Mouse (Mus musculus) C2C12 (cell line): ENCODE data around the gene Sgk2. TPM values are rescaled to one million over a fixed set of nuclear protein-coding genes. Genes with fewer than 3 reads are reported as not detected.

Experiments used
- H3K27me3 ChIP-seq: one replicate; pipeline ENCODE4 v1.6.1; 2011; ENCODE audit not compliant: control insufficient read depth, insufficient read depth, insufficient read length
- H3K36me3 ChIP-seq: one replicate; pipeline ENCODE4 v1.6.1; 2011; ENCODE audit not compliant: control insufficient read depth, insufficient read depth
- H3K4me3 ChIP-seq: one replicate; pipeline ENCODE4 v1.5.1; 2011; ENCODE audit warnings: mild to moderate bottlenecking, control low read depth; ENCODE audit not compliant: poor library complexity, insufficient read depth, severe bottlenecking
- H3K79me2 ChIP-seq: one replicate; pipeline ENCODE4 v1.6.1; 2011; ENCODE audit not compliant: control insufficient read depth, insufficient read depth
- H3K79me3 ChIP-seq: one replicate; pipeline ENCODE4 v1.6.1; 2011; ENCODE audit warnings: low read depth, control low read depth
- H3ac ChIP-seq: one replicate; pipeline ENCODE3; 2011; ENCODE audit warnings: low read depth; ENCODE audit not compliant: control insufficient read depth, insufficient read length
- CEBPB ChIP-seq: IDR thresholded peaks from one replicate; pipeline ENCODE4 v1.6.1; 2011; ENCODE audit warnings: low read depth, mild to moderate bottlenecking, control low read depth, moderate library complexity
- CTCF ChIP-seq: IDR thresholded peaks from one replicate; pipeline ENCODE4 v1.5.1; 2011; ENCODE audit not compliant: control insufficient read depth, insufficient read depth, insufficient read length
- FOSL1 ChIP-seq: IDR thresholded peaks from one replicate; pipeline ENCODE4 v1.8.0; 2011; ENCODE audit warnings: mild to moderate bottlenecking, low read length; ENCODE audit not compliant: poor library complexity, insufficient read depth, severe bottlenecking
- MAX ChIP-seq: IDR thresholded peaks from one replicate; pipeline ENCODE4 v1.6.1; 2011; ENCODE audit warnings: mild to moderate bottlenecking, control low read depth
- MYOD1 ChIP-seq: IDR thresholded peaks from one replicate; pipeline ENCODE4 v1.6.1; 2011; ENCODE audit warnings: low read depth; ENCODE audit not compliant: control insufficient read depth, insufficient read length
- MYOG ChIP-seq: IDR thresholded peaks from one replicate; pipeline ENCODE4 v1.6.1; 2011; ENCODE audit not compliant: control insufficient read depth, insufficient read length; ENCODE audit errors: extremely low read depth
- USF1 ChIP-seq: IDR thresholded peaks from one replicate; pipeline ENCODE4 v1.6.1; 2011; ENCODE audit warnings: low read depth, mild to moderate bottlenecking, control low read depth, moderate library complexity
- polyA plus RNA-seq: library from polyadenylated mRNA; unstranded; fragments of >200 nt; fragmentation: generic; extraction: Trizol; gene quantifications from one replicate; pipeline ENCODE4 v1.2.1, GENCODE M21; 2012; ENCODE audit warnings: missing spikeins

The Sgk2 gene
- polyA plus RNA-seq, 1 experiment = 0.07 TPM

DNA sequence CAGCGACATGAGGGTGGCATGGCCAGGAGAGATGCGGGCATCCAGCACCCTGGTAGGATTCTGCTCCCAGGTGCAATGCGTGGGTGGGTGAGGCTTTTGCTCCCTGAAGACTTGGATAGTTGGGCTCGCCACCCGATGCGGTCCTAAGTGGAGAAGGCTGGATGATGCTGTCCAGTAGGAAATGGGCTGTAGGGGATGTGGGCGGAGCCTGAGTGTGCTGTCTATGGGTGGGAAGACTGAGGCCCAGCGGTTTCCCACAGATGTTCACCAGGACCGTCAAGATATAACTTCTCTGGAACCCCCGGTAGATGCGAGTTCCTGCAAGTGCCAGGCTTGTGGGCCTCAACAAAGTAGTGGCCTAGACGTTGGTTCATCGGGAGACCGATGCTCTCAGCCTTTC lies 38.9 kb upstream of the Sgk2 start:
- H3K4me3 ChIP-seq = no peak overlapping the region
- no peaks in the 10 kb centered on the region for H3K36me3 ChIP-seq
- no peaks in the 10 kb centered on the region for H3K79me3 ChIP-seq
- TF ChIP-seq CTCF (no peak), MYOG (no peak), MAX (no peak), USF1 (no peak), CEBPB (no peak)
- H3ac ChIP-seq = no peak overlapping the region
- no peaks in the 10 kb centered on the region for H3K79me2 ChIP-seq
- no peaks in the 10 kb centered on the region for H3K27me3 ChIP-seq

DNA sequence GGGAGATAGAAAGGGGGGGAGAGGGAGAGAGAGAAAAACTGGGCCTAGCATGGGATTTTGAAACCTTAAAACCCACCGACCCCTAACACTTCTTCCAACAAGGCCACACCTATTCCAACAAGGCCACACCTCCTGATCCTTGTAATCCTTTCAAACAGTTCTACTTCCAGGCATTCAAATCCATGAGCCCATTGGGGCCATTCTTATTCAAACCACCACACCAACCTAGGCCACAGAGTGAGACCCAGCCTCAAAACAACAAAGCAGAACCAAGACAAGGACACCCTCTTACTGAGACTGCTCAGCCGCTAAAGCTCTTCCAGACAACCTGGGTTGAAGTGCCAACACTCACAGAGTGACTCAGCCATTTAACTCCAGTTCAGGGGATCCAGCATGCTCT lies 36.4 kb upstream of the Sgk2 start:
- Histone ChIP-seq H3K79me2 (no peaks in the 10 kb centered on the region), H3K36me3 (no peaks in the 10 kb centered on the region), H3ac (no peak overlapping the region), H3K27me3 (no peaks in the 10 kb centered on the region), H3K4me3 (no peak overlapping the region), H3K79me3 (no peaks in the 10 kb centered on the region)
- TF ChIP-seq MAX = no peak
- TF ChIP-seq CTCF = no peak
- TF ChIP-seq USF1 = no peak
- TF ChIP-seq MYOG = no peak
- TF ChIP-seq CEBPB = no peak
- no peak for TF ChIP-seq MYOD1
- no peak for TF ChIP-seq FOSL1

- H3K79me3 ChIP-seq = no peaks in the 10 kb centered on the region
- H3K27me3 ChIP-seq = no peaks in the 10 kb centered on the region
- H3K79me2 ChIP-seq = no peaks in the 10 kb centered on the region
- H3K36me3 ChIP-seq = no peaks in the 10 kb centered on the region
- TF ChIP-seq USF1 = no peak
- no peak for TF ChIP-seq FOSL1
- no peak for TF ChIP-seq CTCF
- TF ChIP-seq MYOD1 = no peak
- TF ChIP-seq MAX = no peak
- TF ChIP-seq MYOG = no peak
- TF ChIP-seq CEBPB = no peak
- H3K4me3 ChIP-seq = no peak overlapping the region
- H3ac ChIP-seq = no peak overlapping the region
Observed at GRCm38 (mm10) chr2:162956843-162957242, 30.3 kb upstream of the Sgk2 start.

DNA sequence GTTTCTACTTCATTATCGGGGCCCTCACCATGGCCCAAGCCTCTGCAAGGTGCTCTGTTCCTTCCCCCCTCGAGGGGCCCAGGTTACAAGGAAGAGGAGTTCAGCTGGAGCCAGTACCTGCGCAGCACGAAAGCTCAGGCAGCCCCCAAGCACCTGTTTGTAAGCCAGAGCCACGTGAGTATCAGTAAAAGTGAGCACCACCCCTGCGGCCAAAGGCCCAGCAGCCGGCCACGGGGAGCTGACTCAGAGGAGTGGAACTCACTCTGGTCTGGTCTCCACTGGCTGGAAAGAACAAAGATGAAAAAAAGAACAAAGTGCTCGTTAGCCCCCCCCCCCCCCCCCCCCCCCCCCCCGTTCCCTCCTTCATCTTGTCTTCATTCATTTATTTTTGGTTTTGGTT lies 25.8 kb upstream of the Sgk2 start:
- Histone ChIP-seq H3ac (no peak overlapping the region), H3K36me3 (no peaks in the 10 kb centered on the region), H3K27me3 (no peaks in the 10 kb centered on the region), H3K79me2 (no peaks in the 10 kb centered on the region), H3K4me3 (no peak overlapping the region), H3K79me3 (no peaks in the 10 kb centered on the region)
- TF ChIP-seq MAX (peak; percentile 22), CTCF (no peak), CEBPB (no peak), FOSL1 (no peak), USF1 (peak; percentile 18), MYOD1 (peak; percentile 51), MYOG (no peak)

DNA sequence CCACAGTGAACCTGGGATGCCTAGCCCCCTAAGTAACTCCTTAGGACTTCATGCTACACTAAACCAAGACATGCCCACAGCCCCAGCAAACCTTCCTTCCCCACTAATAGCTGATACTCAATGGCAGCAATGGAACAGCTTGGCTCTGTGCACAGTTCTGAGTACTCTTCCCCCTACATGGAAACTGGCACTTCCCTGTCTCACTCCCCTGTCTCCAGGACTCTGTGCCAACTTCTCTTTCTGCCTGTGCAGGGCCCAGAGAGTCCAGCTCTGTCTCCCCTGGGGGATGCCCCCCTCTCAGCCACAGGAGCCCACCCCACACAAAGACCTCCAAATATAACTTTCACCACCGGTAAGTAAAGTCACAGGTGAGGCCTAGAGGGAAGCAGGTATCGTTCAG lies 20.4 kb upstream of the Sgk2 start:
- H3K4me3 ChIP-seq = no peak overlapping the region
- H3K79me3 ChIP-seq = no peaks in the 10 kb centered on the region
- no peaks in the 10 kb centered on the region for H3K79me2 ChIP-seq
- TF ChIP-seq CTCF (no peak), MYOD1 (no peak)
- no peaks in the 10 kb centered on the region for H3K36me3 ChIP-seq
- no peaks in the 10 kb centered on the region for H3K27me3 ChIP-seq
- H3ac ChIP-seq = no peak overlapping the region

- H3ac ChIP-seq = no peak overlapping the region
- TF ChIP-seq CTCF (peak; percentile 73), USF1 (no peak), CEBPB (no peak), MYOD1 (no peak), MAX (no peak), MYOG (no peak)
- H3K27me3 ChIP-seq = no peaks in the 10 kb centered on the region
- H3K79me2 ChIP-seq = no peaks in the 10 kb centered on the region
- H3K4me3 ChIP-seq = no peak overlapping the region
- no peaks in the 10 kb centered on the region for H3K36me3 ChIP-seq
- H3K79me3 ChIP-seq = no peaks in the 10 kb centered on the region
Observed at GRCm38 (mm10) chr2:162968357-162968756, 18.8 kb upstream of the Sgk2 start.
